Mouse (Mus musculus) embryonic facial prominence, embryonic 15.5 days (tissue): ENCODE data around the gene Cavin2. TPM values are rescaled to one million over a fixed set of nuclear protein-coding genes. Genes with fewer than 3 reads are reported as not detected.
A peak's percentile ranks its signal among the peaks of the same experiment; 100 is the strongest.

Experiments
- ATAC-seq: fragments of 200-750 bp; cut with Nextera tagmentation; 2 replicates; pipeline ENCODE4 v1.8.0; 2017; ENCODE audit warnings: low read depth, moderate TSS enrichment; ENCODE audit not compliant: insufficient number of reproducible peaks, low FRiP score, low TSS enrichment
- H3K27ac ChIP-seq: fragments of 300-500 bp; sonication (generic); replicated peaks from 2 replicates; pipeline ENCODE4 v1.5.1; 2015; ENCODE audit warnings: mild to moderate bottlenecking, inconsistent platforms
- H3K27me3 ChIP-seq: fragments of 300-500 bp; sonication (generic); 2 replicates; pipeline ENCODE4 v1.6.1; 2015; ENCODE audit warnings: inconsistent platforms
- H3K36me3 ChIP-seq: fragments of 300-500 bp; sonication (generic); 2 replicates; pipeline ENCODE4 v1.6.1; 2015; ENCODE audit warnings: mild to moderate bottlenecking, inconsistent platforms
- H3K4me1 ChIP-seq: fragments of 300-500 bp; sonication (generic); 2 replicates; pipeline ENCODE4 v1.6.1; 2015; ENCODE audit warnings: inconsistent platforms
- H3K4me2 ChIP-seq: fragments of 300-500 bp; sonication (generic); replicated peaks from 2 replicates; pipeline ENCODE4 v1.6.1; 2015; ENCODE audit warnings: mild to moderate bottlenecking, inconsistent platforms
- H3K4me3 ChIP-seq: fragments of 300-500 bp; sonication (generic); replicated peaks from 2 replicates; pipeline ENCODE4 v1.5.1; 2015; ENCODE audit warnings: mild to moderate bottlenecking, inconsistent platforms
- H3K9ac ChIP-seq: fragments of 300-500 bp; sonication (generic); 2 replicates; pipeline ENCODE4 v1.6.1; 2015; ENCODE audit warnings: inconsistent platforms
- H3K9me3 ChIP-seq: fragments of 300-500 bp; sonication (generic); replicated peaks from 2 replicates; pipeline ENCODE4 v1.6.1; 2016; ENCODE audit warnings: inconsistent platforms
- WGBS: fragments of 180-500 bp; shearing (Covaris S2); methylation state at CpG from one replicate; pipeline ENCODE4 v1.1.7; 2015; 5-methylcytosine and 5-hydroxymethylcytosine counted together
- polyA plus RNA-seq: library from polyadenylated mRNA; unstranded; fragments of >200 nt; fragmentation: Nextera tagmentation; extraction: Ambion mirVana; gene quantifications from 2 replicates; pipeline ENCODE4 v1.2.1, GENCODE M21; 2015

The Cavin2 gene
- 43.3 and 50.5 TPM in 2 replicates for polyA plus RNA-seq

DNA sequence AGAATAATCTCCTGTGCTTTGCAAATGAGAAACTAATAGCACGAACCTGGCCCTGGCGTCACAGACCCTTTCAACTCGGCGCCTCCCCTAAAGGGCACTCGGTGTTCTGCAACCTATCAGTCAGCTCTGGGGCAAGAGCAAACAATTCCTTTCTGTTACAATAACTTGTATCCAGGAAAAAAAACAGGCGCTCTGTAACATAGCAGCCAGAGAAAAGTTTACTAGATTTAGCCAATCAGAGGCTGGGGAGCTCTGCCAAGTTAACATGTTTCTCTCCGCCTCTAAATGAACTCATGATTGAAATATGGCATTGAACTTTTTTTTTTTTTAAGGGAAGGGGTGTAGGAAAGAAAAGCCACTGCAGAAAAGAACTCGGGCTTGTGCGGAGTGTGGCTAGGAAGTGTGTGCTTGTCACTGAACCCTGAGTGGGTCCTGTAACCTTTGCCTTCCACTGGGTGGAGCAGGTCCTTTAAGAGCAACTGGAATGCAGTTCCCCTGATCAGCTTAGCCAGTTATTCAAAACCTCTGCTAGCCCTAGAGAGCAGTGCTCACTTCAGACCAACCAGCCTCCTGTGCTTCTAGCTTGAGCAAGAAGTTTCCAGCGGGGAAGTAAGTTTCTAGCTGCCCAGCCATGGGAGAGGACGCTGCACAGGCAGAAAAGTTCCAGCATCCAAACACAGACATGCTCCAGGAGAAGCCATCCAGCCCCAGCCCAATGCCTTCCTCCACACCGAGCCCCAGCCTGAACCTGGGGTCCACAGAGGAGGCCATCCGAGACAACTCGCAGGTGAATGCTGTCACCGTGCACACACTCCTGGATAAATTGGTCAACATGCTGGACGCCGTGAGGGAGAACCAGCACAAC is at the start of gene Cavin2:
Cavin2 (plus strand) TSS at position 372 of the 865 bp plus-strand sequence.
- peaks cover 13% of the 10 kb centered on the region; the same call in 1 of the 2 replicates for H3K4me1 ChIP-seq
- ATAC-seq = peak; percentile 86
- H3K9me3 ChIP-seq = no peaks in the 10 kb centered on the region
- H3K36me3 ChIP-seq = no peaks in the 10 kb centered on the region
- peak within 1 kb of the TSS; percentile 30 for H3K4me3 ChIP-seq
- H3K9ac ChIP-seq = no peak within 1 kb of the TSS
- H3K27ac ChIP-seq = peak within 1 kb of the TSS; percentile 78
- peak within 1 kb of the TSS; percentile 44 for H3K4me2 ChIP-seq
- 36% methylated on average over 17 of the region's 17 CpGs for WGBS
- no peaks in the 10 kb centered on the region for H3K27me3 ChIP-seq

DNA sequence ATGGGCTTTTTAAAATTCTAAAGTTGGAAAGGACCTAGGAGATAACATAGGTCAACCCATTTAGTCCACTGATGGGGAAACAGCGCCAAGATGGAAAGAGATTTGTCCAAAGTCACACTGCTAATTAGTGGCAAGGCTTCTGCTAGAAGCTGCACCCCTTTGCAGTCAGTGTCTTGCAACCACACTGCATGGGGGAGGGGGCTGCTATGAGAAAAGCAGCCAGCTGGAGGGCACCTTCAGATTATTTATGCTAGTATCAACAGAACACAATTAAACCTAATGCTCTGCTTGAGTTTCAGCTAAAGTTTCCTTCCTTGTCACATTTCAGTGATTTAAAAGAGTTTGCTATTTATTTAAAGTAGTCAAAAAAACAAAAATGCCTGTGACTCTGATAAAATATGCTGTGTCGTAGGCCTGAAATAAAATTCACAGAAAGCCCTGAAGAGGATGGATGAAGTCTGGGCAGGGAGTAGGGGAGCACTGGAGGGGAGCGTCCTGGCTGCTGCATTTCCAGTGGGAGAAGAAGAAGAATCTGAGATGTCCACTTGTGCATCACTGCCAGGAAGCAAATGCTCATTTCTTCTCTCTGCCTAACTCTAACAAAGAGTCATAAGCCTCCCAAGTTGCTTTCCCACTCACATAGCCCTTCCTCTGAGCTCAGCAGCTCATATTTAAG is 47.5 kb upstream of the Cavin2 start:
- 76% methylated on average over 3 of the region's 3 CpGs for WGBS

DNA sequence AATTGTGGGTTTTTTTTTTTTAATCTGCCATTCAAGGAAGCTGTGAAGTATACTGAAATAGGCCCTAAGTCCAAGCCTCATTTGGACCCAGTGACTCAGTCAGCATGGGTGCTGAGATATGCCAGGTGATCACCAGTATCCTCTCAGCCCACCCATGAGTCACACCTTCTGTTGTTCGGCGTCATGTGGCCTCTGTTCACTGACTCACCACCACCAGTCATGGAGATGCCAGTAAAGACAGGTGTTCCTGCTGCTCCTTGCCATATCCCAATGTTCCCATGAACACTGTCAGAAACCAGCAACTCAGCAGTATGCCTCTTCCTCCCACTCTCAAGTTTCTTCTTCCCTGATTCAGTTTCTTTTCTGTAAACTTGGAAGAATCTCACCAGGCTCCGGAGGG is 45.6 kb upstream of the Cavin2 start:
- 84% methylated on average over 3 of the region's 3 CpGs for WGBS

More for the DNA sequence above, 47.5 kb upstream of the Cavin2 start:
- no peak overlapping the region for H3K9ac ChIP-seq
- H3K4me3 ChIP-seq = no peak overlapping the region
- H3K4me2 ChIP-seq = no peak overlapping the region
- no peaks in the 10 kb centered on the region for H3K36me3 ChIP-seq
- no peaks in the 10 kb centered on the region for H3K27me3 ChIP-seq
- ATAC-seq = no peak
- H3K4me1 ChIP-seq = no peaks in the 10 kb centered on the region
- no peak overlapping the region for H3K27ac ChIP-seq
- no peaks in the 10 kb centered on the region for H3K9me3 ChIP-seq

DNA sequence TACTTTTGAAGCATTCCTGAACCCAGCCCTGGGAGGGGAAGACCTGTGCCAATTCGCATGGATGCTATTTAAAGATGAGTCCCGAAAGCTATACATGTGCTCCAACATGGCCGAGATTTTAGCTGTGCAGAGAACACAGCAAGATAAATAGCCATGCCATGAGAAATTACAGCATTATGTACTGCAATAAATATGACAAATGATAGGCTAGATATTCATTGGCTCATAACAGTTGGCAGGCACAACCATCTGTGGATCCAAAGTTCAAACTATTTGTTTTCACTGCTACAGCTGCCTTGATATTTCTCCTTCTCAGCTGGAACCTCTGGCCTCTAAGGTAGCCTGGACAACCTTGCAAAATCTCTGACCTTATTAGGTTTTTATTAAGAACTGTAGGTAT is 45.1 kb upstream of the Cavin2 start:
- no peak overlapping the region for H3K4me3 ChIP-seq
- H3K27me3 ChIP-seq = no peaks in the 10 kb centered on the region
- H3K9me3 ChIP-seq = no peaks in the 10 kb centered on the region
- no peak overlapping the region for H3K27ac ChIP-seq
- ATAC-seq = no peak
- H3K4me2 ChIP-seq = no peak overlapping the region
- no peak overlapping the region for H3K9ac ChIP-seq
- WGBS = 70% methylated on average over 3 of the region's 3 CpGs
- no peaks in the 10 kb centered on the region for H3K4me1 ChIP-seq
- no peaks in the 10 kb centered on the region for H3K36me3 ChIP-seq

More for the DNA sequence above, 45.6 kb upstream of the Cavin2 start:
- no peak overlapping the region for H3K27ac ChIP-seq
- H3K4me1 ChIP-seq = no peaks in the 10 kb centered on the region
- no peaks in the 10 kb centered on the region for H3K36me3 ChIP-seq
- H3K9ac ChIP-seq = no peak overlapping the region
- no peaks in the 10 kb centered on the region for H3K27me3 ChIP-seq
- H3K4me2 ChIP-seq = no peak overlapping the region
- H3K9me3 ChIP-seq = no peaks in the 10 kb centered on the region
- H3K4me3 ChIP-seq = no peak overlapping the region
- no peak for ATAC-seq

DNA sequence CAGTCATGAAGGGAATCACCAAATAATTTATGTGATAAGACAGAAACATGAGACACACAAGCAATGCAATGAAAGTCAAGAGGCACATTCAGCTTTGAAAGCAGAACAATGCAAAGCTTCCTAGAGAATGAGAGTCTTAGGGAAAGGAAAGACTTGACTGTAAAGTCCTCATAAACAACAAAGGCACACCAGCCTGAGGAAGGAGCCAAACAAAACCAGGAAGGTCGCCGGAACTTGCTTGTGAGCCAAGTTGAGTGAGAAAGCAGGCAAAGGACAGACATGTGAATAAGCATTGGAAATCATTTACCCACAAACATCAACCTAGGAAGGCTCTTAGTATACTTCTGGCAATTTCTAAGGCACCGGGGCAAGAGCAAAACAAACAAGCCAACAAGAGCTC is 43.5 kb upstream of the Cavin2 start:
- ATAC-seq = no peak
- H3K27me3 ChIP-seq = no peaks in the 10 kb centered on the region
- no peak overlapping the region for H3K9ac ChIP-seq
- 78% methylated on average over 3 of the region's 3 CpGs for WGBS
- no peak overlapping the region for H3K27ac ChIP-seq
- no peak overlapping the region for H3K4me2 ChIP-seq
- no peak overlapping the region for H3K4me3 ChIP-seq
- no peaks in the 10 kb centered on the region for H3K9me3 ChIP-seq
- no peaks in the 10 kb centered on the region for H3K36me3 ChIP-seq
- H3K4me1 ChIP-seq = no peaks in the 10 kb centered on the region

DNA sequence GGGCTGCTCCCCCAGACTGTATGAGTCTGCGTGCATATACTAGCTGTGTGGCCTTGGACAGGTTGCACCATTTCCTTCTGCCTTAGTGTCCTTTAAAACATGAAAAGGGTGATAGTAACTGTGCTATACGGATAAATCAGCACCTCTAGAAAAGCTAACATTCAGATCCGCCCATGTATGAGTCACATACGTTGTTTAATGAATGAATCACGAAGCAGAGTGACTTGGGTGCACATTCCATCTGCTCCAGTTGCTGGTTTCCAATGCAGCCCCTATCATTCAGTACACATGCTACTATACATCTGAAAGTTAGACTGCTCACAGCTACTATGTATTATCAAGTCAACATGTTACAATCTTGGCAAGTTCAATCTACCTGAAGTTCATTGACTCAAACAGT is 38.6 kb upstream of the Cavin2 start:
- Histone ChIP-seq H3K27ac (no peak overlapping the region), H3K27me3 (no peaks in the 10 kb centered on the region), H3K4me2 (no peak overlapping the region), H3K9ac (no peak overlapping the region), H3K9me3 (no peaks in the 10 kb centered on the region), H3K4me1 (no peaks in the 10 kb centered on the region), H3K4me3 (no peak overlapping the region), H3K36me3 (no peaks in the 10 kb centered on the region)
- WGBS = 64% methylated on average over 5 of the region's 5 CpGs
- ATAC-seq = no peak

DNA sequence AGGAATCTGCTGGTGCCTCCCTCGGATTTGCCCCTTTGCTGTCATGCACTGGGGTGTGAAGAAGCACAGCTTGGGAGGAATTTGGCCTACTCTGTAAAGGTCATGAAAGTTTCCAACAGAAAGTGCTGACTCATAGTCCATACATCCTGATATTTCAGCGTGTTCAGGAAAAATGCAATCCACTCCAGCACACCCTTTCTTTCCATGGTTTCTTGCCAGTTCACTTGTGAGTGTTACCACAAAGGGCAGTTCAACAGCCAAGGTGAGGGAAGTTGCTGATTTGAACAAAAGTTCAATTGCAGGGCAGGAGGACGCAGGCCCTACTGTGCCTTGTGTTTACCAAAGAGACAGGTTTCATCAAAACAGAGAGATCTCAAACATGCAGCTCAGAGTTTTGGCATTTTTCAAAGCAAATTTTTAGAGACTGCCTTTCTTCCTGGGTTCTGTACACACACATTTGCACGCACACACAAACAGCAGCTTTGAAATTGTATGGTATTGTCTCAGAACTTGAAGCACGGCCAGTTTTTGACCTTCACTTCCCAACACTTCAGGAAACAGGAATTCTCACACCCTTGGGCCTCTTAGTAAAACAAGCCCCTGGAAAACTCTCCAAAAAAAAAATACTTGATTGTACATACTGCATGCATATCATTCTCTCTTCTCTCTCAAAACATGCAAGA is 23.7 kb upstream of the Cavin2 start:
- 0 out of 2 replicates have a peak, but pooled peaks have one; percentile 29 for ATAC-seq
- 49% methylated on average over 5 of the region's 5 CpGs for WGBS

DNA sequence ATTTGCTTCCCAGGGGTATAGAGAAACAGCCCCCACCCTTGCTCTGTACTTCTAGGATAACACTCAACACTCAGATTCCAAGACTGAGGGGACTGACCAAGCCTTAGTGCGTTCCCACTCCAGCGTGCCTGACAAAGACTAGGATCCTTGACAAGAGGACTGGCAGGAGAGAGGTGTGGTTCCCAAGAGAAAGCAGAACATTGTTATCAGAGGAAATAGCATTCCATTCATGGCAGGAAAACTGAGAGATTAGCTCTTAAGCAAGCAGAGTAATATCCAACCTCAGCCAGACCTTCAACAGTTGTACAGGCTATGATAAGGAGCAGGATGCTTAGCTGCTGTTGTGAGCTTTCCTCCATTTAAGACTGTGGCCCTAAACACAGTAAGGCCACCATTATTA is 23.0 kb upstream of the Cavin2 start:
- WGBS = 64% methylated on average over 2 of the region's 2 CpGs
- H3K27me3 ChIP-seq = no peaks in the 10 kb centered on the region
- H3K4me1 ChIP-seq = peaks cover 11% of the 10 kb centered on the region; the same call in 1 of the 2 replicates
- H3K4me3 ChIP-seq = no peak overlapping the region
- H3K36me3 ChIP-seq = no peaks in the 10 kb centered on the region
- H3K27ac ChIP-seq = no peak overlapping the region
- H3K4me2 ChIP-seq = no peak overlapping the region
- no peak overlapping the region for H3K9ac ChIP-seq
- no peak for ATAC-seq
- no peaks in the 10 kb centered on the region for H3K9me3 ChIP-seq

More for the DNA sequence above, 23.7 kb upstream of the Cavin2 start:
- Histone ChIP-seq H3K4me2 (no peak overlapping the region), H3K4me3 (no peak overlapping the region), H3K27me3 (no peaks in the 10 kb centered on the region), H3K9me3 (no peaks in the 10 kb centered on the region), H3K9ac (no peak overlapping the region), H3K27ac (no peak overlapping the region), H3K36me3 (no peaks in the 10 kb centered on the region), H3K4me1 (peaks cover 11% of the 10 kb centered on the region; the same call in 1 of the 2 replicates)

DNA sequence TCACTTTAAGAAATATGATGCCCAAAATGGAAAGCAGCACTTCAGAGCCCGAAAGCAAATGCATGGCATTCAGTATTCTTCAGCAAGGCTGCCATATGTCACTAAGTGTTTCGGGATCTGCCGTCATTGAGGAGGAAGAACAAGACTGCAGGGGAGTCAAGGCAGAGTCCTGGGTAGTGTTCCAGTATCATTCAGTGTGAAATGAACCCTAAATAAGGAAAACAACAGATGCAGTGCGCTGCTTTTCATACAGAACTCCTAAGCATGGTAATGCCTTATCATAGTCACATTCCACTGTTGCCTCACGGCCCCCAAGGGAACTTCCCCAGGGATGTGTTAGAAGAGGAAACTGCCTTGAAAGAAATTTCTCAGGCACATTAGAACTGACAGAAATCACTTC is 21.8 kb upstream of the Cavin2 start:
- 21% methylated on average over 5 of the region's 5 CpGs for WGBS
- Histone ChIP-seq H3K36me3 (no peaks in the 10 kb centered on the region), H3K27ac (peak overlapping the region; percentile 40; the same call in 1 of the 2 replicates), H3K4me1 (peaks cover 11% of the 10 kb centered on the region; the same call in 1 of the 2 replicates), H3K27me3 (no peaks in the 10 kb centered on the region), H3K9ac (no peak overlapping the region), H3K9me3 (no peaks in the 10 kb centered on the region), H3K4me3 (no peak overlapping the region), H3K4me2 (no peak overlapping the region)
- no peak for ATAC-seq

DNA sequence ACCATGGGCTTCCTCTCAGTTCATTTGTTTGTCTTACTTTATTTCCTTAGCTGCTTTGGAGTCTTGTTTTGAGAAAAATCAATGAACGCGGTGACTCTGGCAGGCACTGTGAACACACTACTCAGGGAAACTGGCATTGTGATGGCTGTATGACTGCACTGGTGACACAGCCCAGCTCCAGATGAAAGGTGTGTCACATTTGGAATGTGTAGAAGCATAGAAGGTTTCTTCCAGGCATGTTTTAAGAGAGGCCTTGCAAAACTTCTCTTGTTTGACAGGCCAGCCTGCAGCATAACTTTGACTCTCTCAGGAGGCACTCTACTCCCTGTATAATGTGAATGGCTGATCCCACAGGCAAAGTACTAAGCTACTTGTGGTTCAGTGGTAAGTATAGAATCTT is 20.7 kb upstream of the Cavin2 start:
- Histone ChIP-seq H3K27me3 (no peaks in the 10 kb centered on the region), H3K9me3 (no peaks in the 10 kb centered on the region), H3K36me3 (no peaks in the 10 kb centered on the region), H3K9ac (no peak overlapping the region), H3K4me3 (no peak overlapping the region), H3K4me1 (peaks cover 11% of the 10 kb centered on the region; the same call in 1 of the 2 replicates), H3K27ac (no peak overlapping the region), H3K4me2 (no peak overlapping the region)
- WGBS = 53% methylated on average over 2 of the region's 2 CpGs
- no peak for ATAC-seq
